Mouse (Mus musculus): ENCODE results near the gene Nr2c1. TPM values are rescaled to one million over a fixed set of nuclear protein-coding genes. Genes with fewer than 3 reads are reported as not detected.

The Nr2c1 gene
- polyA plus RNA-seq, 1 experiment from 2014 or later: 6.4 TPM

GRCm38 (mm10) chr10:94171440-94172130 is 23.8 kb downstream of the Nr2c1 start:
- 30% methylated on average over 12 of the region's 12 CpGs for WGBS
- no peak overlapping the region for H3K9ac ChIP-seq
- H3K36me3 ChIP-seq: peaks cover 45% of the 10 kb centered on the region
- no peak for ATAC-seq (ENCODE audit: low FRiP score, low read depth)
- 0 out of 2 replicates have a peak, but pooled peaks cover 8% of the 10 kb centered on the region for H3K4me1 ChIP-seq (replicated peaks)
- no peaks in the 10 kb centered on the region for H3K27me3 ChIP-seq
- no peak overlapping the region for H3K27ac ChIP-seq (replicated peaks)
- H3K4me3 ChIP-seq: no peak overlapping the region
- H3K4me2 ChIP-seq: no peak overlapping the region
- H3K9me3 ChIP-seq: no peaks in the 10 kb centered on the region

GRCm38 (mm10) chr10:94172137-94172536 is 24.3 kb downstream of the Nr2c1 start:
- no peak for ATAC-seq (ENCODE audit: low FRiP score, low read depth)
- H3K4me2 ChIP-seq: no peak overlapping the region
- H3K27me3 ChIP-seq: no peaks in the 10 kb centered on the region
- WGBS: 48% methylated on average over 11 of the region's 11 CpGs
- no peak overlapping the region for H3K9ac ChIP-seq
- no peak overlapping the region for H3K27ac ChIP-seq (replicated peaks)
- no peak overlapping the region for H3K4me3 ChIP-seq
- H3K4me1 ChIP-seq (replicated peaks): 0 out of 2 replicates have a peak, but pooled peaks cover 8% of the 10 kb centered on the region
- H3K9me3 ChIP-seq: no peaks in the 10 kb centered on the region
- H3K36me3 ChIP-seq: peaks cover 45% of the 10 kb centered on the region

GRCm38 (mm10) chr10:94172706-94173105 is 24.9 kb downstream of the Nr2c1 start:
- no peak overlapping the region for H3K27ac ChIP-seq (replicated peaks)
- H3K4me1 ChIP-seq (replicated peaks): 0 out of 2 replicates have a peak, but pooled peaks cover 8% of the 10 kb centered on the region
- no peaks in the 10 kb centered on the region for H3K9me3 ChIP-seq
- H3K4me2 ChIP-seq: no peak overlapping the region
- H3K36me3 ChIP-seq: peaks cover 41% of the 10 kb centered on the region
- 22% methylated on average over 6 of the region's 6 CpGs for WGBS
- no peaks in the 10 kb centered on the region for H3K27me3 ChIP-seq
- H3K9ac ChIP-seq: no peak overlapping the region
- H3K4me3 ChIP-seq: no peak overlapping the region
- no peak for ATAC-seq (ENCODE audit: low FRiP score, low read depth)

GRCm38 (mm10) chr10:94174652-94175051 is 26.8 kb downstream of the Nr2c1 start:
- Histone ChIP-seq H3K4me2 (no peak overlapping the region), H3K27ac (replicated peaks) (no peak overlapping the region), H3K9me3 (no peaks in the 10 kb centered on the region), H3K4me3 (no peak overlapping the region), H3K27me3 (no peaks in the 10 kb centered on the region), H3K9ac (no peak overlapping the region), H3K36me3 (peaks cover 26% of the 10 kb centered on the region), H3K4me1 (replicated peaks) (0 out of 2 replicates have a peak, but pooled peaks cover 8% of the 10 kb centered on the region)
- WGBS: 84% methylated on average over 7 of the region's 7 CpGs
- ATAC-seq (ENCODE audit: low FRiP score, low read depth): no peak

- peaks cover 13% of the 10 kb centered on the region; the same call in 1 of the 2 replicates for H3K36me3 ChIP-seq
- H3K9ac ChIP-seq: no peak overlapping the region
- no peak overlapping the region for H3K27ac ChIP-seq (replicated peaks)
- H3K4me1 ChIP-seq (replicated peaks): no peaks in the 10 kb centered on the region
- no peaks in the 10 kb centered on the region for H3K27me3 ChIP-seq
- no peak overlapping the region for H3K4me3 ChIP-seq
- no peak for ATAC-seq (ENCODE audit: low FRiP score, low read depth)
- H3K4me2 ChIP-seq: no peak overlapping the region
- H3K9me3 ChIP-seq: no peaks in the 10 kb centered on the region
- 50% methylated on average over 4 of the region's 4 CpGs for WGBS
Observed at GRCm38 (mm10) chr10:94183199-94183598, 35.4 kb downstream of the Nr2c1 start.

GRCm38 (mm10) chr10:94198482-94199405 is 50.9 kb downstream of the Nr2c1 start, which contains the start of gene Ndufa12:
Gene Ndufa12 (plus strand): TSS chr10:94198720.
- Histone ChIP-seq H3K27me3 (no peaks in the 10 kb centered on the region), H3K4me2 (peak within 1 kb of the TSS; percentile 88), H3K4me1 (replicated peaks) (peaks cover 26% of the 10 kb centered on the region), H3K9ac (peak within 1 kb of the TSS; percentile 89), H3K27ac (replicated peaks) (peak within 1 kb of the TSS; percentile 90), H3K4me3 (peak within 1 kb of the TSS; percentile 80), H3K9me3 (no peaks in the 10 kb centered on the region), H3K36me3 (peaks cover 17% of the 10 kb centered on the region)
- ATAC-seq (ENCODE audit: low FRiP score, low read depth): peak; percentile 97
- WGBS: under 1% methylated on average over 46 of the region's 46 CpGs

- Histone ChIP-seq H3K27me3 (no peaks in the 10 kb centered on the region), H3K9me3 (no peaks in the 10 kb centered on the region), H3K27ac (replicated peaks) (no peak overlapping the region), H3K36me3 (peaks cover 37% of the 10 kb centered on the region), H3K9ac (no peak overlapping the region), H3K4me3 (no peak overlapping the region), H3K4me1 (replicated peaks) (peaks cover 13% of the 10 kb centered on the region), H3K4me2 (no peak overlapping the region)
- ATAC-seq (ENCODE audit: low FRiP score, low read depth): no peak
- WGBS: 92% methylated on average over 4 of the region's 4 CpGs
Observed at GRCm38 (mm10) chr10:94204973-94205372, 57.1 kb downstream of the Nr2c1 start.

GRCm38 (mm10) chr10:94210718-94211618 is 63.1 kb downstream of the Nr2c1 start:
- Histone ChIP-seq H3K27ac (replicated peaks) (peak overlapping the region; percentile 48), H3K36me3 (peaks cover 24% of the 10 kb centered on the region), H3K4me1 (replicated peaks) (peaks cover 5% of the 10 kb centered on the region; the same call in 1 of the 2 replicates), H3K9me3 (no peaks in the 10 kb centered on the region), H3K4me2 (no peak overlapping the region), H3K9ac (no peak overlapping the region), H3K4me3 (no peak overlapping the region), H3K27me3 (no peaks in the 10 kb centered on the region)
- peak; percentile 87 for ATAC-seq (ENCODE audit: low FRiP score, low read depth)
- 60% methylated on average over 6 of the region's 6 CpGs for WGBS

GRCm38 (mm10) chr10:94211725-94212124 is 63.9 kb downstream of the Nr2c1 start:
- no peaks in the 10 kb centered on the region for H3K27me3 ChIP-seq
- 0 out of 2 replicates have a peak overlapping the region, but pooled peaks have one; percentile 48 for H3K27ac ChIP-seq (replicated peaks)

GRCm38 (mm10) chr10:94225026-94225750 is 77.4 kb downstream of the Nr2c1 start:
- ATAC-seq (ENCODE audit: low FRiP score, low read depth): no peak
- WGBS: 87% methylated on average over 6 of the region's 6 CpGs
- H3K27ac ChIP-seq (replicated peaks): no peak overlapping the region
- no peaks in the 10 kb centered on the region for H3K27me3 ChIP-seq
- H3K36me3 ChIP-seq: peaks cover 7% of the 10 kb centered on the region
- H3K4me1 ChIP-seq (replicated peaks): peaks cover 4% of the 10 kb centered on the region
- no peak overlapping the region for H3K9ac ChIP-seq
- no peak overlapping the region for H3K4me2 ChIP-seq
- no peak overlapping the region for H3K4me3 ChIP-seq
- no peaks in the 10 kb centered on the region for H3K9me3 ChIP-seq

More at GRCm38 (mm10) chr10:94211725-94212124, 63.9 kb downstream of the Nr2c1 start:
- peaks cover 5% of the 10 kb centered on the region; the same call in 1 of the 2 replicates for H3K4me1 ChIP-seq (replicated peaks)
- H3K4me2 ChIP-seq: no peak overlapping the region
- peaks cover 17% of the 10 kb centered on the region for H3K36me3 ChIP-seq
- WGBS: 66% methylated on average over 2 of the region's 2 CpGs
- no peak for ATAC-seq (ENCODE audit: low FRiP score, low read depth)
- no peak overlapping the region for H3K9ac ChIP-seq
- no peaks in the 10 kb centered on the region for H3K9me3 ChIP-seq
- no peak overlapping the region for H3K4me3 ChIP-seq
